Mouse (Mus musculus) intestine, postnatal 0 days (tissue): ENCODE results near the gene Fbxl4. TPM values are rescaled to one million over a fixed set of nuclear protein-coding genes. Genes with fewer than 3 reads are reported as not detected.

ENCODE experiments used
- ATAC-seq: fragments of 200-750 bp; cut with Nextera tagmentation; 2 replicates; pipeline ENCODE4 v1.8.0; 2017; ENCODE audit warnings: mild to moderate bottlenecking, moderate TSS enrichment, moderate library complexity
- H3K27ac ChIP-seq: fragments of 300-500 bp; sonication (generic); 2 replicates; pipeline ENCODE4 v1.5.1; 2014; ENCODE audit warnings: mild to moderate bottlenecking, low read depth, low read length, moderate library complexity
- H3K27me3 ChIP-seq: fragments of 300-500 bp; sonication (generic); replicated peaks from 2 replicates; pipeline ENCODE4 v1.6.1; 2014; ENCODE audit warnings: low read length, mixed read lengths; ENCODE audit not compliant: control insufficient read depth, insufficient read depth
- H3K36me3 ChIP-seq: fragments of 300-500 bp; sonication (generic); 2 replicates; pipeline ENCODE4 v1.6.1; 2014; ENCODE audit warnings: mild to moderate bottlenecking, moderate library complexity; ENCODE audit not compliant: control insufficient read depth, insufficient read depth
- H3K4me1 ChIP-seq: fragments of 300-500 bp; sonication (generic); replicated peaks from 2 replicates; pipeline ENCODE4 v1.6.1; 2014; ENCODE audit warnings: antibody characterized with exemption, low read length, mixed read lengths; ENCODE audit not compliant: control insufficient read depth, insufficient read depth
- H3K4me2 ChIP-seq: fragments of 300-500 bp; sonication (generic); replicated peaks from 2 replicates; pipeline ENCODE4 v1.6.1; 2014; ENCODE audit warnings: low read depth, mild to moderate bottlenecking, moderate library complexity
- H3K4me3 ChIP-seq: fragments of 300-500 bp; sonication (generic); 2 replicates; pipeline ENCODE4 v1.5.1; 2014; ENCODE audit warnings: low read depth, low read length
- H3K9ac ChIP-seq: fragments of 300-500 bp; sonication (generic); 2 replicates; pipeline ENCODE4 v1.6.1; 2014; ENCODE audit warnings: mild to moderate bottlenecking, low read depth, low read length
- H3K9me3 ChIP-seq: fragments of 300-500 bp; sonication (generic); 2 replicates; pipeline ENCODE4 v1.6.1; 2016; ENCODE audit warnings: mixed run types; ENCODE audit not compliant: control insufficient read depth
- CTCF ChIP-seq: sonication (generic); IDR thresholded peaks from 2 replicates; pipeline ENCODE4 v1.5.1; 2016; ENCODE audit warnings: low read depth, mild to moderate bottlenecking, control low read depth, antibody characterized with exemption, moderate library complexity
- WGBS: fragments of 180-500 bp; shearing (Covaris S2); extraction: QIAGEN DNeasy Blood & Tissue Kit; methylation state at CpG from one replicate; pipeline ENCODE4 v1.1.7; 2014; 5-methylcytosine and 5-hydroxymethylcytosine counted together
- polyA plus RNA-seq: library from polyadenylated mRNA; unstranded; fragments of >200 nt; fragmentation: Nextera tagmentation; extraction: Ambion mirVana; gene quantifications from 2 replicates; pipeline ENCODE4 v1.2.1, GENCODE M21; 2015

The Fbxl4 gene
- polyA plus RNA-seq, 1 experiment from 2014 or later, result 13.9 TPM

DNA sequence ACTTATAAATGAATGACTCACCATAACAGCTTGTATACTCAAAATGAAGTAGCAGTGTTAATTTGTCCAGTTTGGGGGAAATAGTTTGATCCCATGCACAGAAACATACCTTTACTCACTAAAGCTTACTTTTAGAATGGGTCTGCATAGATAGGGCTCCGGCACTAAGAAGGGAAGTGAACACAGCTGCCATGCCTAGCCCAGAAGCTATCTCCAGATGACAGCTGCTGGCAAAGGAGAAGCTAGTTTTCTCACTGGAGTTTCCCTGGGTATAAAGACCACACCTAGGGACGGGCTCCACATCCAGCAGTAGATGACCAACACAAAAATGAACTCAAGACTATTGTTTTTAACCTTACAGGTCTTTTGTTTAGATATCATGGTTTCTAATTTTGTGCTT, 38.1 kb downstream of the Fbxl4 start:
- WGBS, result 87% methylated on average over 2 of the region's 2 CpGs

DNA sequence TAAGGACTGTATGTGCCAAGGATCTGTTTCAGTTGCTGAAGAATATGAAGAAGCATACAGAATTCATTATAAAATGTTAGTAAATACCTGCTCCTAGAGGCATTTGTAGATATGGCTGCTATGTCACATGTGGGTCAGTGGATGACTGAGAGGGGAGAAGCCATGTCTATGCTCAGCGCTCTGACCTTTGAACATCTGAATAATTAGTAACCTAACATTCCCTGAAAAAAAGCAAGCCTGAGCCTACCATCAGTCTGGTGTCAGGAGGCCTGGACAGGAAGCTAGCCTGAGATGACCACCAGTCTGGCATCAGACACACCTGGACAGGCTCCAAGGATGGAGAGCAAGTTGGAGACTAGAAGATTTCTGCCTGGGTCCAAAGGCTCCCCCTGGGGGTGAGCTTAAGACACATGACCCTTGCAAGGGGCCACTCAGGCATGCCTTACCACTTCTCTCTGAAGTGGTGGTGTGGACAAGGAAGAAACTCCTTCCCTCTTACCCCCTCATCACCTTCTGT, 39.2 kb downstream of the Fbxl4 start:
- Histone ChIP-seq H3K4me3 (no peak overlapping the region), H3K9ac (no peak overlapping the region), H3K9me3 (no peaks in the 10 kb centered on the region), H3K4me1 (no peaks in the 10 kb centered on the region), H3K27ac (no peak overlapping the region), H3K4me2 (no peak overlapping the region), H3K27me3 (no peaks in the 10 kb centered on the region), H3K36me3 (no peaks in the 10 kb centered on the region)
- ATAC-seq, result peak; percentile 75
- whole genome bisulfite sequencing, result 93% methylated on average over 1 of the region's 1 CpGs
- no peak; the same call in 1 of the 2 replicates for TF ChIP-seq CTCF

More for the DNA sequence above, 38.1 kb downstream of the Fbxl4 start:
- Histone ChIP-seq H3K4me3 (no peak overlapping the region), H3K9ac (no peak overlapping the region), H3K9me3 (no peaks in the 10 kb centered on the region), H3K4me1 (no peaks in the 10 kb centered on the region), H3K4me2 (no peak overlapping the region), H3K27me3 (no peaks in the 10 kb centered on the region), H3K36me3 (no peaks in the 10 kb centered on the region), H3K27ac (no peak overlapping the region)
- TF ChIP-seq CTCF, result no peak
- no peak for ATAC-seq

DNA sequence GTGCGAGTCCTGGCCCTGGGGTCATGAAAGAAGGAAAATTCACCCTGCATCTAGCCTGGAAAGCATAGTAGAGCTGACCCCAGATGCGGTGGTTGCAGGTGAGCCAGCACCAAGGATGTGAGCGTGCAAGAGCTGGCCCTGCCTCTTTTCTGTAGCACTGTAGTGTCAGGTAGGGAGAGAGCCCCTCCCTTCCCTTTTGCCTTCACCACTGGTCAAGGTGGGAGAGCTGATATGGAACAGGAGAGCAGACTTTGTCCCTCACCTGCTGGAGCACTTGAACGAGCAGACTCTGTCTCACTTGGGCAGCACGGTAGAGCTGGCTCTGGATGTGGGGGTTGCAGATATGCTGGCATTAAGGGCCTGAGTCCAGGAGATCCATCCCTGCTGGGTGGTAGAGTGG, 39.7 kb downstream of the Fbxl4 start:
- Histone ChIP-seq H3K27ac (no peak overlapping the region), H3K36me3 (no peaks in the 10 kb centered on the region), H3K9me3 (no peaks in the 10 kb centered on the region), H3K4me2 (no peak overlapping the region), H3K4me1 (no peaks in the 10 kb centered on the region), H3K9ac (no peak overlapping the region), H3K27me3 (no peaks in the 10 kb centered on the region), H3K4me3 (no peak overlapping the region)
- no peak for TF ChIP-seq CTCF
- peak; percentile 43 for ATAC-seq
- 78% methylated on average over 5 of the region's 5 CpGs for WGBS

DNA sequence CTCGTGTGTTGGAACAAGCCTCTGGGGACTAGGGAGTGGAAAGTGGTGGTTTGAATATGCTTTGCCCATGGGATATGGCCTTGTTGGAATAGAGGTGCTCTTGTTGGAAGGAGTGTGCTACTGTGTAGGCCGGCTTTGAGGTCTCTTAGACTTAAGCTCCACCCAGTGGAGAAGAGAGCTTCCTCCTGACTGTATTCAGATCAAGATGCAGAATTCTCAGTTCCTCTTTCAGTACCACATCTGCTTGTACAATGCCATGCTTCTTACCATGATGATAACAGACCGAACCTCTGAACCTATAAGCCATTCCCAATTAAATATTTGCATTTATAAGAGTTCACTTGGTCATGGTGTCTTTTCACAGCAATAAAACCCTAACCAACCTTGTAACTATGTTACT, 44.7 kb downstream of the Fbxl4 start:
- H3K9ac ChIP-seq, result no peak overlapping the region
- no peak for ATAC-seq

DNA sequence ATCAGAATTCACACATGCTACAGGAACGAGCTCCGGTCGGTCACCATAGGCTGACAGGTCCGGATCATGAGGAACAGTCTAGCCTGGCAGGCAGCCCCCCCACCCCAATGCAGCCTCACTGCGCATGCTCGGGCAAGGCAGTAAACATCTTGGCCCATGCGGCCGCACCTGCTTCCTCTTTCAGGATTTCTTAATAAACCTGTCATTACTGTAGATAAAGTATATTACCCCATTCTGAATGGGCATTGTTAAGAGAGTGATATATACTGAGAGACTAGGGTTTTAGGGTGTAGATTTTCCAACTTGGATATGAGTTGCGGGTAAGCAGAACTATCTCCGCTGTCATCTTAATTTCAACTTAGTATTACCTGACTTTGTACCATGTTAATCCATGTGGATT, 45.6 kb downstream of the Fbxl4 start:
- Histone ChIP-seq H3K4me1 (no peaks in the 10 kb centered on the region), H3K4me3 (no peak overlapping the region), H3K4me2 (no peak overlapping the region), H3K27me3 (no peaks in the 10 kb centered on the region), H3K9ac (no peak overlapping the region), H3K36me3 (peaks cover 9% of the 10 kb centered on the region; the same call in 1 of the 2 replicates), H3K9me3 (no peaks in the 10 kb centered on the region), H3K27ac (no peak overlapping the region)
- no peak for ATAC-seq
- 82% methylated on average over 10 of the region's 10 CpGs for WGBS
- no peak for TF ChIP-seq CTCF

More for the DNA sequence above, 44.7 kb downstream of the Fbxl4 start:
- TF ChIP-seq CTCF, result no peak
- peaks cover 9% of the 10 kb centered on the region; the same call in 1 of the 2 replicates for H3K36me3 ChIP-seq
- H3K27ac ChIP-seq, result no peak overlapping the region
- H3K4me3 ChIP-seq, result no peak overlapping the region
- no peaks in the 10 kb centered on the region for H3K27me3 ChIP-seq
- no peaks in the 10 kb centered on the region for H3K4me1 ChIP-seq
- no peaks in the 10 kb centered on the region for H3K9me3 ChIP-seq
- 84% methylated on average over 3 of the region's 3 CpGs for WGBS
- no peak overlapping the region for H3K4me2 ChIP-seq

DNA sequence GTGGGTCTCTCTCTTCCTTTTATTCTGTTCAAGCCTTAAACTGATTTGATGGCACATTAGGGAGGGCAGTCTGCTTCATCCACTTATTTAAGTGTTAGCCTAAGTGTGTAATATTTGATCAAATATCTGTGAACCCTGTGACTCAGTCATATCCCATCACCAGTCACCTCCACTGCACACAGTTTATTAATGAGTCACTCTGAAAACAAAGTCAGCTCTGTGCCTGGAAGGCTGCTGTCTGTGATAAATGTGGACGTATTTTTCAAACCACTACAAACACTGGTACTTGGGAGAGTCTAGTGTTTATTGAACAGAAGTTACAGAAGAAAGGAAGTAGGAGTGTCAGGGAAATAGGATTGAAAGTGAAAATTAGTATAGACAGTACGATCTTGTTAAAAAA, 63.3 kb downstream of the Fbxl4 start:
- no peak overlapping the region for H3K4me2 ChIP-seq
- no peak for ATAC-seq
- H3K9me3 ChIP-seq, result no peaks in the 10 kb centered on the region
- TF ChIP-seq CTCF, result no peak
- no peaks in the 10 kb centered on the region for H3K4me1 ChIP-seq
- no peak overlapping the region for H3K9ac ChIP-seq
- no peaks in the 10 kb centered on the region; the same call in 1 of the 2 replicates for H3K36me3 ChIP-seq
- no peak overlapping the region for H3K27ac ChIP-seq
- no peaks in the 10 kb centered on the region for H3K27me3 ChIP-seq
- no peak overlapping the region for H3K4me3 ChIP-seq
- WGBS, result 35% methylated on average over 2 of the region's 2 CpGs

DNA sequence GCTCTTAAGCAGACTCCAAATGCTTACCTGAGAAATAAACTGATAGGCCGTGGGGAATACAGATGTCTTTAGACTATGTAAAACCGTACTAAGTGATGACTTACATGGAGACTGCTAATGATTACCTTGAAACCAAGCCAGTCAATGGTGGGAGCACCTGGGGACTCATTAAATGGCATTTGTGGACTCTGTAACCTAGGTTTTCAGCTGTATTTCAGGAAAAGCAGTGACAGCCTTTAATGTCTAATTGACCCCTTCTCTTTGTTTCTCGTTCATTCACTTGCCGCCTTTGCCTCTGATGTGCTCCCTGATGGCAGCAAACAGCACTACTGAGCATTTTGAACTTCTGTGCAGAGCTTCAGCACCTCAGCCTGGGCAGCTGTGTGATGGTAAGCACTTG, 65.1 kb downstream of the Fbxl4 start:
- H3K4me2 ChIP-seq, result no peak overlapping the region
- H3K27me3 ChIP-seq, result no peaks in the 10 kb centered on the region
- no peak for ATAC-seq
- no peaks in the 10 kb centered on the region; the same call in 1 of the 2 replicates for H3K36me3 ChIP-seq
- no peak overlapping the region for H3K27ac ChIP-seq
- 89% methylated on average over 4 of the region's 4 CpGs for WGBS
- H3K4me3 ChIP-seq, result no peak overlapping the region
- no peak overlapping the region for H3K9ac ChIP-seq
- H3K9me3 ChIP-seq, result no peaks in the 10 kb centered on the region
- H3K4me1 ChIP-seq, result no peaks in the 10 kb centered on the region
- TF ChIP-seq CTCF, result no peak
